Mouse (Mus musculus) bone marrow macrophage, adult 2 months (primary cell): ENCODE measurements around the gene Hils1. TPM values are rescaled to one million over a fixed set of nuclear protein-coding genes. Genes with fewer than 3 reads are reported as not detected.

Experiments used
- H3K27ac ChIP-seq: 2 replicates; pipeline ENCODE4 v1.5.1; 2012; ENCODE audit warnings: low read depth, low read length; ENCODE audit not compliant: insufficient read depth
- H3K4me1 ChIP-seq: 2 replicates; pipeline ENCODE4 v1.6.1; 2012; ENCODE audit warnings: low read length; ENCODE audit not compliant: control insufficient read depth, insufficient read depth
- H3K4me3 ChIP-seq: 2 replicates; pipeline ENCODE4 v1.5.1; 2012; ENCODE audit warnings: mild to moderate bottlenecking, low read length, moderate library complexity; ENCODE audit not compliant: insufficient read depth
- CTCF ChIP-seq: IDR thresholded peaks from 2 replicates; pipeline ENCODE4 v1.5.1; 2012; ENCODE audit warnings: low read depth, mild to moderate bottlenecking, low read length, moderate library complexity
- POLR2A ChIP-seq: IDR thresholded peaks from 2 replicates; pipeline ENCODE4 v1.6.1; 2012; ENCODE audit warnings: mild to moderate bottlenecking, low read depth, low read length, borderline replicate concordance
- polyA plus RNA-seq: library from polyadenylated mRNA; stranded (reverse); fragments of >200 nt; gene quantifications from 2 replicates; pipeline ENCODE4 v1.2.4, GENCODE M21; 2012; ENCODE audit not compliant: missing spikeins, insufficient read depth, insufficient read length

The Hils1 gene
- polyA plus RNA-seq, 1 experiment: not detected

DNA sequence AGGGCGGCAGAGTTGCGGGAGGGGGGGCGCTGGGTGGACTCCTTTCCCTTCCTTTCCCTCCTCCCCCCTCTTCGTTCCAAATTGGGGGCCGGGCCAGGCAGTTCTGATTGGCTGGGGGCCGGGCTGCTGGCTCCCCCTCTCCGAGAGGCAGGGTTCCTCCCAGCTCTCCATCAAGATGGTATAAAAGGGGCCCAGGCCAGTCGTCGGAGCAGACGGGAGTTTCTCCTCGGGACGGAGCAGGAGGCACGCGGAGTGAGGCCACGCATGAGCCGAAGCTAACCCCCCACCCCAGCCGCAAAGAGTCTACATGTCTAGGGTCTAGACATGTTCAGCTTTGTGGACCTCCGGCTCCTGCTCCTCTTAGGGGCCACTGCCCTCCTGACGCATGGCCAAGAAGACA is 31.3 kb upstream of the Hils1 start, which contains the start of gene Col1a1:
Gene Col1a1 (plus strand): TSS at position 180 of the 400 bp plus-strand sequence.
- Histone ChIP-seq H3K4me3 (0 out of 2 replicates have a peak within 1 kb of the TSS, but pooled peaks have one; percentile 3), H3K4me1 (peaks cover 2% of the 10 kb centered on the region; the same call in 1 of the 2 replicates), H3K27ac (no peak within 1 kb of the TSS)
- TF ChIP-seq CTCF (no peak), POLR2A (no peak)

GRCm38 (mm10) chr11:94936851-94937295 is 30.5 kb upstream of the Hils1 start:
- H3K4me1 ChIP-seq: peaks cover 2% of the 10 kb centered on the region; the same call in 1 of the 2 replicates
- no peak overlapping the region for H3K27ac ChIP-seq
- H3K4me3 ChIP-seq: 0 out of 2 replicates have a peak overlapping the region, but pooled peaks have one; percentile 3
- TF ChIP-seq POLR2A: no peak
- peak; percentile 100 for TF ChIP-seq CTCF

DNA sequence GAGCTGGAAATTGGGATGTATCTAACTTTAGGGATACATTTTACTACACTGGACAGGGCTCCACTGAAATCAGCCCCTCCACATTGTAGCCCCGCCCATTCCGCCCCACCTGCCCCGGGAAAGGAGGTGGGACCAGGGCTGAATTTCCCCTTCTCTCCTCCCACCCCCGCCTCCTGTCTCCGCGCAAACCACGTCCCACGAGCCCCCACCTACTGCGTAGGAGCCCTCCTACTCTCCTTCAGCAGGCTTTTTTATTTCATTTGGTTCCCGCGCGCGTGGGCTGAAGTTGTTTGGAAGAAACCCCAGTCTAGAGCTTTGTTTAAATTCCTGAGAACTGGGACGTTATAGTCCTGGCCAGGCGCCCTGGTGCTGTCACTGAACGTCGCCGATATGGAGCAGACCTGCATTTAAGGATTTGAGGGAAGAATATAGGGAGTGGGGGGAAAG is 30.0 kb upstream of the Hils1 start:
- TF ChIP-seq POLR2A: no peak
- no peak for TF ChIP-seq CTCF
- Histone ChIP-seq H3K4me3 (no peak overlapping the region), H3K4me1 (peaks cover 2% of the 10 kb centered on the region; the same call in 1 of the 2 replicates), H3K27ac (no peak overlapping the region)

DNA sequence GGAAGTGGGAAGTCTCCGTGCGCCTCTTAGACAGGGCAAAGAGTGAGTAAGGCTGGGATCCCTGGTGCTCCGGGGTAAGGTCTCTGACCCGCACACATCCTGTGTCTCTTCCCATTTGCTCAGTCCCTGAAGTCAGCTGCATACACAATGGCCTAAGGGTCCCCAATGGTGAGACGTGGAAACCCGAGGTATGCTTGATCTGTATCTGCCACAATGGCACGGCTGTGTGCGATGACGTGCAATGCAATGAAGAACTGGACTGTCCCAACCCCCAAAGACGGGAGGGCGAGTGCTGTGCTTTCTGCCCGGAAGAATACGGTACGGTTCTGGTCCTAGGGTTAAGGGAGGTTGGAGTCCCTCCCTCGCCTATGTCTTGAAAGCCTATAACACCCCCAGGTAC is 29.6 kb upstream of the Hils1 start:
- TF ChIP-seq POLR2A (no peak), CTCF (no peak)
- no peak overlapping the region for H3K27ac ChIP-seq
- H3K4me1 ChIP-seq: peaks cover 2% of the 10 kb centered on the region; the same call in 1 of the 2 replicates
- no peak overlapping the region for H3K4me3 ChIP-seq

- Histone ChIP-seq H3K4me1 (peaks cover 2% of the 10 kb centered on the region; the same call in 1 of the 2 replicates), H3K4me3 (no peak overlapping the region), H3K27ac (no peak overlapping the region)
- TF ChIP-seq CTCF: no peak
- no peak for TF ChIP-seq POLR2A
These were observed 29.1 kb upstream of the Hils1 start for GRCm38 (mm10) chr11:94938296-94938695.

DNA sequence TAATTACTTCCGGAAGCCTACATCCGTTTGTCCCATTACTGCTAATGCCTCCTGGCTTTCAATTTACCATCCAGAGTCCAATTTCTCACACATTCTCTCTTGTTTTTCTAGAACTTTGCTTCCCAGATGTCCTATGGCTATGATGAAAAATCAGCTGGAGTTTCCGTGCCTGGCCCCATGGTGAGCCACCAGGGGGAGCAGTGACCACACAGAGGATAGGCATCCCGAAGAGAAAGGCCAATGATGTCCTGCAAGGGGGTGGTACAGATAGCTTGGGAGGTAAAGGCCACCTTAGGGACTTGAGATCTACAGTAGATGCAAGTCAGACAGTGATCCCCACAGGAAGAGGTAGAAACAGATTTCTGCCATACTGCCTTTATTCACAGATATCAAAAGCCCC is 28.1 kb upstream of the Hils1 start:
- TF ChIP-seq POLR2A (no peak), CTCF (peak; percentile 86)
- no peak overlapping the region for H3K4me3 ChIP-seq
- H3K4me1 ChIP-seq: peaks cover 2% of the 10 kb centered on the region; the same call in 1 of the 2 replicates
- no peak overlapping the region for H3K27ac ChIP-seq

DNA sequence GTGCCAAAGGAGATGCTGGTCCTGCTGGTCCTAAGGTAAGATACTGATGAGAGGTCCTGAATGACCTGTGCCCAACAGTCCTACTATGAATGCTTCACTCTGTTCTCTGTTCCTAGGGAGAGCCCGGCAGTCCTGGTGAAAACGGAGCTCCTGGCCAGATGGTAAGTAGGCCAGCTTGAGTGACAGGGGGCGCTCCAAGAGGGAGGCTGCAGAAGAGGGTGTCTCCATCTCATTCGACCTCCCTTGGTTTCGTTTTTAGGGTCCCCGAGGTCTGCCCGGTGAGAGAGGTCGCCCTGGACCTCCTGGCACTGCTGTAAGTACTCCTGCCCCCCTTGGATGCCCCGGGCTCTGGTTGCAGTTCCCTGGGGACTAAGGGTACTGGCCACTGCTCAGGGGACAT is 26.3 kb upstream of the Hils1 start:
- H3K4me3 ChIP-seq: no peak overlapping the region
- TF ChIP-seq CTCF: no peak
- no peak for TF ChIP-seq POLR2A
- H3K4me1 ChIP-seq: peaks cover 2% of the 10 kb centered on the region; the same call in 1 of the 2 replicates
- H3K27ac ChIP-seq: no peak overlapping the region

- no peak for TF ChIP-seq CTCF
- no peak for TF ChIP-seq POLR2A
- H3K4me1 ChIP-seq: peaks cover 2% of the 10 kb centered on the region; the same call in 1 of the 2 replicates
- H3K4me3 ChIP-seq: no peak overlapping the region
- H3K27ac ChIP-seq: no peak overlapping the region
These were observed 25.6 kb upstream of the Hils1 start for GRCm38 (mm10) chr11:94941776-94942175.

DNA sequence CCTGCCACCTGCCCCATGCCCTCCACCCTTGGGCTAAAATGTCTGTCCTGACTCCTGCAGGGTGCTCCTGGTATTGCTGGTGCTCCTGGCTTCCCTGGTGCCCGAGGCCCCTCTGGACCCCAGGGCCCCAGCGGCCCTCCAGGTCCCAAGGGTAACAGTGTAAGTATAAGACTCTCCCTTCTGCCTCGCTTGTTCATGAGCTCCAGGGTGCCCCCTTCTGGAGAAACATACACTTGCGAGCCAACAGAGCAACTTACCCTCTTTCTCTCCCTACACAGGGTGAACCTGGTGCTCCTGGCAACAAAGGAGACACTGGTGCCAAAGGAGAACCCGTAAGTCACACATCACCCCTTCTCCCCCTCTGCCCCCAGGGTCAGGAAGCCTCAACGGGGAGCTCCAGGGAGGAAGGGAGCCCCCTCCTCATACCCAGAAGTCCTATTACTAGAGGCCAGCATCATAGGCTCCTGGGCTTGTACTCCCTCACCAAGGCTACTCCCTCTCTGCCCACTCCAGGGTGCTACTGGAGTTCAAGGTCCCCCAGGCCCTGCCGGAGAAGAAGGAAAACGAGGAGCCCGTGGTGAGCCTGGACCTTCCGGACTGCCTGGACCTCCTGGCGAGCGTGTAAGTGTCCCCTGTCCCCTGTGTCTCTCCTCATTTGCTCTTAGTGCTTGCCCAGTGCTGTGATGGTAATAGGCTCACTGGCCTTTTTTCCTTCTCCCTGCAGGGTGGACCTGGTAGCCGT is 24.9 kb upstream of the Hils1 start:
- H3K4me3 ChIP-seq: no peak overlapping the region
- peaks cover 1% of the 10 kb centered on the region; the same call in 1 of the 2 replicates for H3K4me1 ChIP-seq
- H3K27ac ChIP-seq: no peak overlapping the region
- TF ChIP-seq CTCF (peak; percentile 23; the same call in 1 of the 2 replicates), POLR2A (no peak)

- H3K27ac ChIP-seq: no peak overlapping the region
These were observed 24.3 kb upstream of the Hils1 start for GRCm38 (mm10) chr11:94943054-94943453.

More at GRCm38 (mm10) chr11:94943054-94943453, 24.3 kb upstream of the Hils1 start:
- H3K4me1 ChIP-seq: no peaks in the 10 kb centered on the region
- no peak for TF ChIP-seq POLR2A
- TF ChIP-seq CTCF: no peak
- no peak overlapping the region for H3K4me3 ChIP-seq
